In the genomic region with DNA sequence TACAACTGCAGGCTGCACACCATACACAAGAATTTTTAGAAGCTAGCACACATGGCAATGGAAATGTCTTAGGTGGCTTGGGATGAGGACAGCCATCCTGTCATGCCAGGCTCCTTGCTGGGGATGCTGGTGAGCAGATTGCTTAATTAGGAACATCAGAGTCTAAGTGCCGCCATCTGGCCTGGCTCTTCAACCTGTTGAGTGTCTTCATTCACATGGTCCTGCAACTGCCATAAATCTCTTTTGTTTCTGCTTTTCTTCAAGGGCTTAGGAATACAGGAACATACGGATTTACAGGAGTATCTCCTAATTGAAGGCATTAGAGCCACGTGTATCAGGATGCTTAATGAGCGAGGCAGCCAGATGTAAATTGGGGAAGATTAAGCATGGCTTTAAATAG, we compare ENCODE assay signal across 19 mouse cellular contexts.
DNase-seq lines count a peak whose midpoint lies in the region; ATAC-seq and TF ChIP-seq lines count a peak whose summit lies in the region.
"Had no signal": no experiment of that assay in that cellular context is flagged by ENCODE, and none has a peak within 500 bp of the region (broad histone marks: within the 10 kb centered on the region; RNA-seq: fewer than 3 reads in every experiment).

No protein-coding gene starts in this region.

- no peak overlapping the region for H3K9ac ChIP-seq in forebrain, embryonic 15.5 days (replicated peaks)
- H3K9ac ChIP-seq in heart, embryonic 12.5 days, result no peak overlapping the region
- H3K9ac ChIP-seq: embryonic facial prominence, embryonic 13.5 days; intestine, embryonic 15.5 days; kidney, embryonic 15.5 days; liver, embryonic 15.5 days; midbrain, embryonic 15.5 days had no signal

- no peaks in the 10 kb centered on the region for H3K27me3 ChIP-seq in forebrain, embryonic 15.5 days
- H3K27me3 ChIP-seq in heart, embryonic 12.5 days (replicated peaks), result no peaks in the 10 kb centered on the region
- H3K27me3 ChIP-seq: embryonic facial prominence, embryonic 13.5 days; intestine, embryonic 15.5 days; kidney, embryonic 15.5 days; liver, embryonic 15.5 days; midbrain, embryonic 15.5 days had no signal

- no peak for TF ChIP-seq CTCF in layer of hippocampus, adult 2 months (conservative IDR thresholded peaks at IDR 0.05)

- no peaks in the 10 kb centered on the region for H3K9me3 ChIP-seq in forebrain, embryonic 15.5 days
- no peaks in the 10 kb centered on the region for H3K9me3 ChIP-seq in heart, embryonic 12.5 days (replicated peaks)
- H3K9me3 ChIP-seq: embryonic facial prominence, embryonic 13.5 days; hindbrain, embryonic 10.5 days; intestine, embryonic 15.5 days; kidney, embryonic 15.5 days; liver, embryonic 15.5 days; midbrain, embryonic 15.5 days had no signal

- no peak for ATAC-seq in cerebellum, adult (ENCODE audit: insufficient number of reproducible peaks, low FRiP score, low TSS enrichment)
- peak; percentile 35; the same call in 1 of the 2 replicates for ATAC-seq in forebrain, embryonic 15.5 days (replicated peaks)
- no peak for ATAC-seq in heart, embryonic 12.5 days (ENCODE audit: insufficient number of reproducible peaks, low FRiP score)
- ATAC-seq: CD4-positive, CD25-positive, alpha-beta regulatory T cell, adult 4 months; intestine, embryonic 15.5 days; lung, postnatal 0 days; midbrain, embryonic 15.5 days had no signal

- H3K4me2 ChIP-seq in forebrain, embryonic 15.5 days (replicated peaks), result no peak overlapping the region
- no peak overlapping the region for H3K4me2 ChIP-seq in heart, embryonic 12.5 days
- H3K4me2 ChIP-seq: embryonic facial prominence, embryonic 13.5 days; intestine, embryonic 15.5 days; kidney, embryonic 15.5 days; liver, embryonic 15.5 days; midbrain, embryonic 15.5 days had no signal

- H3K4me1 ChIP-seq in forebrain, embryonic 15.5 days, result peaks cover 23% of the 10 kb centered on the region
- H3K4me1 ChIP-seq in heart, embryonic 12.5 days (replicated peaks), result peaks cover 16% of the 10 kb centered on the region
- H3K4me1 ChIP-seq: hindbrain, embryonic 10.5 days; liver, embryonic 15.5 days had no signal

- no peaks in the 10 kb centered on the region for H3K36me3 ChIP-seq in forebrain, embryonic 15.5 days
- H3K36me3 ChIP-seq in heart, embryonic 12.5 days, result no peaks in the 10 kb centered on the region
- H3K36me3 ChIP-seq: embryonic facial prominence, embryonic 13.5 days; G1E; hindbrain, embryonic 10.5 days; intestine, embryonic 15.5 days; kidney, embryonic 15.5 days; liver, embryonic 15.5 days; midbrain, embryonic 15.5 days had no signal

- 14% methylated on average over 4 of the region's 4 CpGs for WGBS in forebrain, embryonic 15.5 days
- 65% methylated on average over 4 of the region's 4 CpGs for WGBS in heart, embryonic 12.5 days

- no peak overlapping the region for H3K27ac ChIP-seq in layer of hippocampus, adult 2 months
- 0 out of 2 replicates have a peak overlapping the region, but pooled peaks have one; percentile 72 for H3K27ac ChIP-seq in forebrain, embryonic 15.5 days (replicated peaks)
- H3K27ac ChIP-seq in heart, embryonic 12.5 days (ENCODE audit: poor library complexity, severe bottlenecking), result no peak overlapping the region
- H3K27ac ChIP-seq: embryonic facial prominence, embryonic 13.5 days; heart, adult 2 months; hindbrain, embryonic 10.5 days; intestine, embryonic 15.5 days; kidney, embryonic 15.5 days; liver, embryonic 15.5 days; midbrain, embryonic 15.5 days had no signal

- no peak overlapping the region for H3K4me3 ChIP-seq in layer of hippocampus, adult 2 months
- H3K4me3 ChIP-seq in forebrain, embryonic 15.5 days, result no peak overlapping the region
- no peak overlapping the region for H3K4me3 ChIP-seq in heart, embryonic 12.5 days
- H3K4me3 ChIP-seq: embryonic facial prominence, embryonic 13.5 days; heart, adult 2 months; hindbrain, embryonic 10.5 days; intestine, embryonic 15.5 days; kidney, embryonic 15.5 days; liver, embryonic 15.5 days; midbrain, embryonic 15.5 days had no signal

- DNase-seq in cerebellum, adult 11 months, result peak; percentile 4
- peak; percentile 2 to 22 for DNase-seq in layer of hippocampus, adult 2 months (ENCODE audit: low spot score in 2 of 2)
- no peak for DNase-seq in layer of hippocampus, postnatal 25 days (ENCODE audit: extremely low spot score in 1 of 2, low spot score in 1 of 2)
- DNase-seq in cerebellum, adult 8-10 months, result peak; percentile 4
- DNase-seq in right cerebral cortex, postnatal 4 days, result no peak
- DNase-seq: heart, adult 2 months; thymus, postnatal 36 days had no signal

Comparison
In these comparisons a context has a peak if more than half of its experiments do, and no peak if none do; other contexts are left out.
1. DNase-seq: peak in cerebellum, adult 11 months (single experiment), layer of hippocampus, adult 2 months (2 of 2) and cerebellum, adult 8-10 months (single experiment); none in layer of hippocampus, postnatal 25 days (0 of 2) and right cerebral cortex, postnatal 4 days (single experiment).